Mouse (Mus musculus): ENCODE measurements around the gene Gadd45g.
A peak's percentile ranks its signal among the peaks of the same experiment; 100 is the strongest.

Gene Gadd45g

DNA sequence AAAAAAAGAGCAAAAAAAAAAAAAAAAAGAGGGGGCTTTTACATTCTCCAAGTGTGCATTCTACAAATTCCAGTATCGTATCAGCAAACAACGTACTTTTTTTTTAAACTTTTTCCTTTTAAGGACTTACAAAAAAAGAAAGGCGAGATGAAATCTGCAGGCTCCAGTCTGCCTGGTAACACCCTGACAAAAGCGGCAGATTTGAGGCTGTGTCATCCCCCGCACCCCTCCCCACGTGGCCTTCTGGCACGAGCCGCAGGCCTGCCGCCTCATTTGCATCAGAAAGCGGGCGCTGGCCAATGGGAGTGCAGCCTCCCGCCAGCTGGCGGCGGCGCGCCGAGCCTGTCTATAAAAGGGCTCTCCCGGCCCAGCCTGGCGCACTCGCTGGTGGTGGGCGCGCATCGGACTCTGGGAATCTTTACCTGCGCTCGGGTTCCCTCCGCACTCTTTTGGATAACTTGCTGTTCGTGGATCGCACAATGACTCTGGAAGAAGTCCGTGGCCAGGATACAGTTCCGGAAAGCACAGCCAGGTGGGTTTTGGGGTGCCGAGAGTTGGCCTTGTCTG, at the start of gene Gadd45g:
TSS of gene Gadd45g (plus strand) at position 378 of the 567 bp plus-strand sequence.
- peak; percentile 95 to 98 for DNase-seq

DNA sequence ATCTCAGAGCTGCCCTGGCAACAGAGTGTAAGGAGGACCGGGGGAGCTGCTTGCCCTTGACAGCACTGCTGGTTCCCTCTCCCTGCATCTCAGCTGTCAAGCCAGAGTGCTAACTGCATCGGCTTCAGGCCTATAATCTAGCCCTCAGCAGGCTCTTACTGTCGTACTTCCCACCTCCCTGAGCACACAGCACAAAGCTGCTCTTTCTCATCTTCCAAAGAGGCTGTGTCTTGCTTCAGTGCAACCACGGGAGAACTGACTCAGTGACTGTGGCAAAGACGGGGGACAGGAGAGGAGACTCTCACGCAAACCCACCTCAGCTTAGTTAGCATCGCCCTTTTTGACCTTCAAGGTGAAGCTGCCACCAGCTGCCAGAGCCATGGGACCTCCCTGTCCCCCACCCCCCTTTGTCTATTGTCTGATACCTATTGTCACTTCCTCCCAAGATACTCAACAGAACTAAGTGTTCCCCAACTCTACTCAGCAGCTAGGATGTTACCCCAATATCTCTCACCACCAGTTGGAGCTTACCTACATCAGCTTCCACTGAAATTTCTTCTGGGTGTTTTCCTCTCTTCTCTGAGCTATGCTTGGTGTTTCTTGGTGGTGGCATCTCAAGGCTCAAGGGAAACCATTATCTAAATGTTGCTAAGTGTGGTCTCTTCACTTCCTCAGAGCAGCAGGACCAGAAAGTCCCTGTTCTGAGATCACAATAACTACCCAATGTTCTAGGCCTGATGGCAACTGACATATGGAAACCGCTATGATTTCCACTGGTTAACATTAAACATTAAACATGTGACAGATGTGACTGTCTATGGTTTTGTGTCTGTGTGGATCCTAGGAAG, 48.4 kb upstream of the Gadd45g start:
- DNase-seq = no peak

DNA sequence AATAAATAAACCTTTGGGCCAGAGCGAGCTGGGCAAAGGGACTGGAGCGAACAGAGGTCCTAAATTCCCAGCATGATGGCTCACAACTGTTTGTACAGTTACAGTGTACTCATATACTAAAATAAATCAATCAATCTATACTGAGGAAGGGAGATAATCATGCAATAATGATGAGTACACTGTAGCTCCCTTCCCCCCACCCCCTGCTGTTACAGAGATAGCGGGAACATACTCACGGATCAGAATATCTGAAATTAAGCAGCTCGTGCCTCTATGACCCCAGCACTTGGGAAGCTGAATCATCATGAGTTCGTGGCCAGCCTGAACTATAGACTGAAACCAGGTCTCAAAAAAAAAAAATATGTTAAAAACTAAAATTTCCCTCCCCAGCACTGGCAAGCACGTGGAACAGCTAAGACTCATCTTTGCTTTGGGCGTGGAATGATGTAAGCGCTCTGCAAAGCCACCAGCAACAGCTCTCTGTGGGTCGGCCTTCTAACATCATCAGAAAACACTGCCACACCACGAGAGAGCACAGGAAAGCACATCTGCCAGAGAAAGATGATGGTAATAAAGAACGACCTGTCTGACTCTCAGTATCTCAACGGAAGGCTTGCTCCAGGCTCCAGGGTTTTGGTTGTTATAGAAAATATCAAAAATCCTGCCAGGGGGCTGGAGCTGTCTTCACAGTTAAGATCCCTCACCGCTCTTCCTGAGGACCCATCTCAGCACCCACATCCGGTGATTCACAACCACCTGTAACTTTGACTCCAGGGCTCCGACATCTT, 46.5 kb upstream of the Gadd45g start:
- DNase-seq = no peak

DNA sequence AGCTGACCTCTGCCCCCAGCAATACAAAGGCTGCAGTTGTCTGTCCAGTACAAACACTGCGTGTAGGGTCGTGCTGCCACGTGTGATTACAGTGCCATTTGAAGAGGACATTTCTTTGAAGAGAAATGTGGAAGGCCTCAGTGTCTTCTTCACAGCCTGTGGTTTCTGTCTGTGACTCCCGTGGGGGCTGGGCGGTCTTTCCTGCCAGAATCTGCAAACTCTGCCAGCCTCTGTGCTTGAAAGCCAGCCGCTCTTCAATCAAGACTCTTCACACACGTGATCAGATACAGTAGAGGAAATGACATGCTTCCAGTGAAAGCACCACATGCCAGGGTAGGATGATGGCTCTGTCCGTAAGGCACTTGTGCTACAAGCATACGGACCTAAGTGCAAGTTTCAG, 45.6 kb upstream of the Gadd45g start:
- no peak for DNase-seq

DNA sequence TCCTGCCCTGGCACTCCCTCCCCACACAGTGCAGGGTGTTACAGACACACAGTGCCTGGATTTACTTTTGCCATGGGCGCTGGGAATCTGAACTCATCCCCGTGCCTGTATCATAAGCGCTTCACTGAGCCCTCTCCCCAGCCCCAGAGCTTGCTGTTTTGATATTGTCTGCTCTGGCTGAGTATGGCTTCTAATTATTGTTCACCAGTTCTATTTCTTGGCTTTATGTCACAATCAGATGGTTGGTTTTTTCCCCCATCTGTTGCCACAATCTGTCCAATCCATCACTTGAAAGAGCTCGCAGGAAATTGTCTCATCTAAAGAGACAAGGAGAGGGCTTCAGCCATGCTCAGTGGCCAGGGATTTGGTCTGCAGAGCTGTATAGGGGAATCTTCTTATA, 40.8 kb upstream of the Gadd45g start:
- DNase-seq = no peak

DNA sequence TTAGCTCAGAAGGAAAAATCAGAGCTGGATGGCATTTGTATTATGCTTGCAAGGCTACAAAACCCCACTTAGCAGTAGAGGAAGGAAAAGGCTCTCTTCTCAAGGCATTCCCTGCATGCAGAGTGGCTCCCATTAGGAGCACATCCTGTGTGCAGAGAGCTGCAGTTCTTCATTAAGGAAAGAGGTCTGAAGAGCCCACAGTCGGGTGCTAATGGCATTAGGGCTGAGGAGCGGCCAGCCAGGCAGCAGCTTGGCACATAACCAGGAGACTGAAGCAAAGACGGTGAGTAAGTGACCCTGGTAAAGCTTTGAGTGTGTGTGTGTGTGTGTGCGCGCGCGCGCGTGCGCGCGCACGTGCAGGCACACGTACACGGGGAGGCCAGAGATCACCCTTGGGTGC, 40.3 kb upstream of the Gadd45g start:
- DNase-seq = no peak

DNA sequence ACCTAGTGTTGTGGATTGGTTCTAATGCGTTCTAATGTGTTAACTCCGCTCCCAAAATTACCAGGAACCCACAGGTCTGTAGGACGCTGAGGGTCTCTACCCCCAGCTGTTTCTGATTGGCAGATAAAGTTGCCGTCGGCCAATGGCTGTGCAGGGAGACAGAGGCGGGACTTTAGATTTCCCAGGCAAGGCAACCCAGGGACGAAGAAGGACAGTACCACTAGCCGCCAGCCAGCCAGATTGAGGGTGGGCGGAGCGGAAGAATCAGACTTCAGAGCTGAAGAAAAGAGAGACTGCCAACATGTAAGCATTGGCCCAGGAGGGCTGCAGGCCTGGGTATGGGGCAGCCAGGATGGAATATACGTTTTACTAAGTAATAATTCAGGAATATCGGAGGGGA, 38.3 kb upstream of the Gadd45g start:
- no peak for DNase-seq

DNA sequence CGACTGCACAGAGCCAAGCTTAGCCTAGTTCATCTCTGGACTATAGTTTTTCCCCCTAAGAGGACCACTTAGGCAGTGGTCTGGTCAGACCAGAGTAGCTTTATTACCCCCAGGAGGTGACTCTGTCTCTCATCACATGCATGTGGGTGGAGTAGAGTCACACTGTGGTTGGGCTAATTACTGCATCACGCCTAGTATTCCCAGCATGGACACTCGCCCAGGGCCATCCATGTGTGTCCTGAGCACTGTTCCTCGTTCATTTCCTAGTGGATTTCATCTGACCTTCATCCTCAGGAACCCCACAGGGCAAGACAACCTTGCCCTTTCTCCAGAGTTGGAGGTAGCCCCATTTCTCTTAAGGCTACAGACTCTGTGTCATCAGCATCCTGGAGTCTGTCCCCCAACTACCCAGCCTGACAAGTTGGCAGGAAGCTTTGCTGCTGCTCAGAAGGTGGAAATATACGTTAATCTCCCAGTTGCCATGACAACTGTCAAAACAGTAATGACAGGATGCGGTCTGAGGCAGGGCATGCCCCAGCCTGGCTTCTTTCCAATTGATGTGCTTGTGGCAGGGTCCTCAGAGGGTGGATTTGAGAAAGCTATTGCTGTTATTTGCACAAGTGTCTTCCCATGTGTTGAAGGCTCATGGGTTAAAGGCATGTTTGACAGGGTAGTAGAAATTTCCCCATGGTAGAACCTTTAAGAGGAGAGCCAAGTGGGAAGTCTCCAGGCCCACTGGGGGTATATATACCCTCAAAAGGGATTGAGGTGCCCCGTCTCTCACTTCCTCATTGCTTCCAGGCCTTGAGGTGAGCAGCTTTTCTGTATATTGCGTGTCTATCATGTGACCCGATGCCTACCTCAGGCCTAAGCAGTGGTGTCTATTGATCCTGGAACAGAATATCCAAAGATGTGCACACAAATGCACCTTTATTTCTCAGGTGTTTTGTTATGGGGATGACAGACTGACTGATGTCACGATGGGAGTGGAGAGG, 32.6 kb upstream of the Gadd45g start:
- DNase-seq = no peak

DNA sequence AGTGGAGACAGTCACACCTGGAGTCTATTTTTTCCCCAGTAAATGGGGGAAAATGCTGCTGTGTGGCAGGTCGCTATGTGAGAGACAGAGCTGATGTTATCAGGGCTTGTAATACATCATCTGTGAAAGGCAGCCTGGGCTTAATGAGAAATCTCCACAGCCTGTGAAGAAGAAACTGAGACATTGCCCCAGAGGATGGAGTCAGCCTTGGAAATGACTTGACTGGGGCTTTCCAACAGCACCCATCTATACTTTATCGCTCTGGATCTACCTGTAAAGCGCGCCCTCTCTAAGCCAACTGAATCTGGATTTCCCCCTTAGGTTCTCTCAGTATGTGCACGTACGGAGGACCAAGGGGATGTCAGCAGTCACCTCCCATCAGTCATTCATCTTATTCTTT, 31.8 kb upstream of the Gadd45g start:
- no peak for DNase-seq

DNA sequence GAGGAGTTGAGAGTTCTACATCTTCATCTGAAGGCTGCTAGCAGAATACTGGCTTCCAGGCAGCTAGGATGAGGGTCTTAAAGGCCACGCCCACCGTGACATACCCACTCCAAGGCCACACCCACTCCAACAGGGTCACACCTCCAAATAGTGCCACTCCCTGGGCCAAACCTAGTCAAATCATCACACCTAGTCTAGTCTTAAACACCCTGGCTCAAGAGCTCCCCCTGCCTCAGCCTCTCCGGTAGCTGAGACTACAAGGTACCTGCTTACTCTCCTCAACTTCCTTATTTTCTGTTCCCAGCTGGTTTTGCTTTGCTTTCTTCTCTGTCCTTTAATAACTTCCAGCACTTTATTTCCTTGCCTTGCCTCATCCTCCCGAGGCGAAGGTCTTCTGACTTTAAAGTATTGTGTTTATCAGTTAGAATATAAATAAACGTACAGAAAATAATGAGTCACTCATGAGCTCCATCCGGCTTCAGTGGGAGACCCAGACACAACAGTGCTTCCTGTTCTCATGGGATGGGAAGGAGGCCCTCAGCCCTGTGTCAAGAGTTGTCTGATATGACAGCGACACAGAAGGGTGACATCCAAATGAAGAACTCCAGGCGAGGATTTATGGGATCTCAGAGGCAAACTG, 30.5 kb upstream of the Gadd45g start:
- peak; percentile 58 to 66 for DNase-seq

DNA sequence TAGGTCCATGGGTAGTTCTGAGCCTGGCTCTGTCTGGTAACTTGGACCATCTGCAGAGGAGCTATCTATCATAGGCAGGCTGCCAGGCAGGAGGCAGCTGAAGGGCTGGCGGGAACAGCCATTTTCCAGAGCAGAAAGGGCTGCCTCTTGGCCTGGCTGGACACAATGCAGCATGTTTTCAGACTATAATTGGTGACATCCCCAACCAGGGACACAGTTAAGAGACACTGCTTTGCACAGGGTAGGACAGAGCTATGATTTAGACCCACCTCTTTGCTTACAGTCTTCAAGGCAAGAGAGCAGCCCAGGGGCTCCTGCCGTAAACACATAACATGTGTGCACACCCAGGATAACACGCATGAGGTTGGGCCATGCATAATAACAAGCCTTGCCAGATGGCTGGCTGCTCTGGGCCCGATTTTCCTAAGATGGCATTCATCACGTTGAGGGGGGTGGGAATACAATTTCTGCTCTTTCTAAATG, 29.9 kb upstream of the Gadd45g start:
- DNase-seq = no peak

DNA sequence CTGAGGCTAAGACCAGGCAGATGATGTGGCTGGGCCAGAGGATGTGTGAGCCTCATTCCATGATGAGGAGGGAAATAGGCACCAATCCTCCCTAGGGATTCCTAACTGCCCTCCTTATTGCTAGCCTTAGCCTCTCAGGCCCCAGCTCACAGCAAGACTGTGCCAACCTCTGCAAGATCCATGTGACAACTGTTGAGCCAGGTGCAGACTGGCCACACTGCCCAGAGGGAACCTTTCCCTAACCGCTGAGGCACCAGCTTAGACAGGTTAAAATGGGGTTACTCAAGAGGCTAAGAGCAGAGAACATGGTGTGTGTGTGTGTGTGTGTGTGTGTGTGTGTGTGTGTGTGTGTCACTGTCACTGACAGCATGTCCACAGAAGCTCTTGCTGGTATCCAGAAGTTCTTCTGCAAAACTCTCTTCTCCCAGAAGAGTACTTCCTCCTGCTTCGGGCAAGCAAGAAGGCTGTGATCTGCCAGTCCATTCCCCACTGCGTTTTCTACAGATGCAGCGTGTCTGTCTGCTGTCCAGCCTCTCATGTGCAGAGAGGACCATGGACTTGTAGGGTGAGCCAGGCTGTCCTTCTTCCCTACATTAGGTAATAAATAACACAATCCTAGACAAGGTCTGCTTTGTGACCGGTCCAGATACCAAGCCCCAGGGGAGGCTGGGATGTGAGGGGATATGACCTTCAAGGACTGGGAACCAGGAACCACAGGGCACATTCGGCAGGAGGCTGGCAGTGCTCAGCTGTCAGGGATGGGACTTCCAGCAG, 28.1 kb upstream of the Gadd45g start:
- DNase-seq = peak; percentile 68 to 90

DNA sequence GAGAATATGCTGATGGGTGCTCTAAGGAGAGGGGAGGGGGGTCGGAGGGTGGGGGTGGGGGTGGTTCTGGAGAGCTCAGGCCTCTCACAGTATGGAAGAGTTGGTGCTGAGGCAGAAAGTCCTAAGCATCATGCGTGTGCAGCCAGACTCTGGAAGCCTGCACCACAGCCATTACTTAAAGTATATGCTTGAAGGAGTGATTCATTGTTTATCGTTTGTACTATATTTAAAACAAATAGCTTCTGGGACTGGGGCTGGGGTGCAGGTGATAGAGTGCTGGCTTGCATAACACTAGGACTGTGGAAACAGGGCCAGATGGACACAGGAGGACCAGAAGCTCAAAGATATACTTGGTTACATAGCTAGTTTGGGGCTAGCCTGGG, 27.5 kb upstream of the Gadd45g start:
- DNase-seq = no peak

DNA sequence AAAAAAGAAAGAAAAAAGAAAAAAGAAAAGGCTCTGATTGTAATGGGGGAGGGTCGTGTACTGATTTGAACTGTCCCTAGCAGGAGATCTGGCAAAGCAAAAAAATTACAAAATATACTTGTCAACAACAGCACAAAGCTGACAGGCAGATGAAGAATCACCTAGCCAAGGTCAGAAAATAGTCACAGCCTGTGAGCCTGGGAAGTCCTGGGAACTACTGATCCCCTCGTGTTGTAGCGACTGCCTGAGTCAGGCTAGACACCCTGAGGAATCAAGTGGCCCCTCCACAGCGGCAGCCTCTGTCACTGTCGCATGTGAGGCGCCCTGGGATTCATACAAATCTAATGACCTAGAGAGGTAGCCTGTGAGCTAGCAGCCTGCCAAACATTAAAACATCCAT, 27.1 kb upstream of the Gadd45g start:
- DNase-seq = no peak

DNA sequence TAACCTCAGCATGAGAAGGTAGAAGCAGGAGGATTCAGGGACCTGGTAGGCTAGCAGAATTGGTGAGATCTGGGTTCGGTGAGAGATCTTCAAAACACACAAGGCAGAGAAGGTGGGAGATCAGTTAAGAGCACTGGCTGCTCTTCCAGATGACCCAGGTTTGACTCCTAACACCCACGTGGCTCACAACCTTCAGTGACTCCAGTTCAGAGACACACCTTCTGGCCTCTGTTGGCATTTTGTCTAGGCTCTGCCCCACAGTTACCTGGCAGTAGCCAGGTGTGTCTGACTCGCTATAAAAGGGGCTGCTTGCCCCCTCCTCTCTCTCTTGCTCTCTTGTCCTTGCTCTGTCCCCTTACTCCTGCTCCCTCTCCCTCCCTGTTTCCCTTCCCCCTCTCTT, 24.5 kb upstream of the Gadd45g start:
- DNase-seq = peak; percentile 36 to 69

DNA sequence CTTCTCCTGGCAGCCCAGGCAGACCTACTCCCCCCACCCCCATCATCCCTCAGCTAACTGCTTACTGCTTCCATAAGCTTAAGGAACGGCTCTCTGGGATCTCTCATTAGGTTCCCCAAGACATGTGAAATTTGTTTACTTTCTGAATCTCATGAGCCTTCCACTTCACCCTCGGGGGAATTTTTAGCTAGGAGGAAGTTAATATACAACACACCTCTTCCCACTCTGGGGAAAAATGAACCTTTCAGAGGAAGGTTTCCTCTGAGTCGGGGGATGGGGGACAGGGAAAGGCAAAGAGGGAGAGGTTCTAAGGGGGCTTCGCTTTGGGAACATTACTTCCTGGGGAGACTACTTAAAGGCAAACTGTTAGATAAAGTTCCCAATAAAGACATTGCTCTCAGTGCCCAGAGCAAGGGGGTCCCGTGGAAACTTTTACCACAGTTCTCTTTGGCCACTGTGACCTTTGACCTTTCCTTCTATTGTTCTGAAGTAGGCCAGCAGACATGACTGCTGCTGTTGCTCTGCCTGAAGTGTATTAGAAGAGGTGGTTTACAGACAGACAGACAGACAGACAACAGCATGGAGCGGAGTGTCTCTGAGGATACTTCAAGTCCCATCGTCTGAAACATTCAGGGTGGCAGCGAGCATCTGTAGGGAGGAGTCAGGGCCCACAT, 22.5 kb upstream of the Gadd45g start:
- DNase-seq = peak in 1 of 2 experiments; percentile 41

DNA sequence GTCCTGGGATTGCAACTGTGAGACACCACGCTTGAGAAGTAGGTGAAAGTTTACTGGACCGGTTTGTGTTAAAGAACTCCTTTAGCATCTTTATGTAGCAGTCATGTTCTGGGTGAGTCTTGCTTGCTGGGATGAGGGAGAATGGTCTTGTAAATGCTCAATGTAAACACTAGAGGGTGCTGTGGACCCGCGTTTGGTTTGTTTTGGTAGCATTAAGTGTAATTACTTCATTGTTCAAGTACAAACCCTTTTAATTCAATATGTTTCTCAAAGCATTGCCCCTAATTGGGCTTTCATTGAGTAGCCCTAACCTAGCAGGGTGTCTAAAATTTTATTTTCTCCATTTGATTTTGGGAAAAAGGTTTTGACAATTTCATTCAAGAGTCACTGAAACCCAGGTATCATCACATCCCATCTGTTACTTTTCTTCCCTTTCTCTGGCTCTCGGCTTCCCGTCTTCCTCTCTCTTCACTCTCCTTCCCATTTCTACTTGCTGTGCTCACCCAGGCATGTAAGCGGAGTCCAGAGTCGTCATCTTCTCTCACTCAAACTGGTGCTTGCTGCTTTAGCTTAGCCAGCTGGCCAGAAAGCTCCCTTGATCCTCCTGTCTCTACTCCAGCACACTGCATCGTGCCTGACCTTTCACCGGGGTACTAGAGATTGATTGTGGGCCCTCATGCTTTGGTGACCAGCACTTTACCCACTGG, 15.6 kb upstream of the Gadd45g start:
- DNase-seq = peak in 1 of 2 experiments; percentile 49

DNA sequence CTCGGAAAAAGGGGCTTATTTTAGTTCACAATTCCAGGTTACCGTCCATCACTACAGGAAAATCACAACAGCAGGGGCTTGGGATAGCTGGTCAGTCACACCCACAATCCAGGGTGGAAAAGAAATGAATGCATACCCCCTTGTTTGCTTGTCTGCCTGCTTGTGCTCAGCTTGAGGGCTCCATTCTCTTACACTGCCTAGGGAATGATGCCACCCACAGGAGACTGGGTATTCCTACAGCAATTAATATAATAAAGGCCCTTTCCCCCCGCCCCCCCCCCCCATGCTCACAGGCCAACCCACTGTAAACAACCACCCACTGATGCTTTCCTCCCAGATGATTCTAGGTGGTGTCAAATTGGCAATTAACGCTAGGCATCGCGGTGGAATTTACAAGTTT, 14.0 kb upstream of the Gadd45g start:
- DNase-seq = no peak

DNA sequence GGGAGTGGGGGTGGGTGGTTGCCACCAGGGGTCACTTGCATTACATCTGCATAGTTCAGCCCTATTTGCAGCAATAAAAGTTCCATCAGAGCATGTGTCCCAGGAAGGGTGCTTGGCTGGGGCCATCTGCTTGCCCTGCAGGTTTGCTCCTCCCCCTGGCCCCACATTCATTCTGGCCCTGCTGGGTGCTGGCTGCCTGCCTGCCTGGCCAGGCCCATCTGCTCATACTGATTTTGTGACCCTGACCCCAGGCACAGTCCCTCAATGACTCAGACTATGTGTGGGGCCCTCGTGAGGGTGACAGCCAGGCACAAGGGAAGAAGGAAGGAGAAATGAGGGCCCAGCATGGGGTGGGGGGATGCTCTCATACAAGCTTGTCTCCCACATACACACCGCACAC, 12.9 kb upstream of the Gadd45g start:
- DNase-seq = peak; percentile 61 to 81

DNA sequence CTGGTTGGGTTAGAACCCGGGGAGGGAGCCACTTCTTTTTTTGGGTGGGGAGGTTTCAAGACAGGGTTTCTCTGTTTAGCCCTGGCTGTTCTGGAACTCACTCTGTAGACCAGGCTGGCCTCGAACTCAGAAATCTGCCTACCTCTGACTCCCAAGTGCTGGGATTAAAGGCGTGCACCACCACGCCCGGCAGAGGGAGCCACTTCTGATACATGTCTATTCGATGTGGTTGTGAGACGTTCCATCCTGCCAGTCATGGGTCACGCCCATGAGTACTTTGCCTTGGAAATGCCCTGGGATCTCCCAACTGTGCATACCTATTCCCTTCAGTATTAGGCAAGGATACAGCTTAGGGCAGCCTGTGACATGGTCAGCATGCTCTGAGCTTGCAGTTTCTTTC, 12.5 kb upstream of the Gadd45g start:
- peak; percentile 61 to 74 for DNase-seq
